Mouse (Mus musculus) spleen, postnatal 4 days (tissue): ENCODE results near the gene Akap11.

ENCODE experiments used
- DNase-seq, 2 experiments: peaks; one replicate each; pipeline ENCODE4 v3.0.0; 2022; ENCODE audit warnings: low spot score in 2 of 2

The Akap11 gene

DNA sequence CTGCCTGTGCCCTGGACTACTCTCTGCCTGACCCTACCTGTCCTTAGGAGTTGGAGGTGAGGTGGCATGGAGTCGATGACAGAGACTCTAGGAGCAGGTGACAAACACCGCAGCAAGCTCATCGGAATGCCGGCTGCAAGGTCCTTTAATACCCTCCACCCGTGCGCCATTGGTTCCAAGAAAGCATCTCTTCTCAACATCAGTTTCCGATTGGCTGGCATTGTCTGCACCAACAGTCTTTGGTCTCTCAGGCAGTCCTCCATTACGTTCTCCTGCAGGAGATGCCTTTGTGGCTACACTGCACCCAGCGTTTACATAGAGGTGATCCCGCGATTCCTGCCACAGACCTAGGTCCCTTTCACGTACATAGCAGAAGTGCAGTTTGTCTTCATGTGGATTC lies 88.6 kb downstream of the Akap11 start:
- no peak for DNase-seq

DNA sequence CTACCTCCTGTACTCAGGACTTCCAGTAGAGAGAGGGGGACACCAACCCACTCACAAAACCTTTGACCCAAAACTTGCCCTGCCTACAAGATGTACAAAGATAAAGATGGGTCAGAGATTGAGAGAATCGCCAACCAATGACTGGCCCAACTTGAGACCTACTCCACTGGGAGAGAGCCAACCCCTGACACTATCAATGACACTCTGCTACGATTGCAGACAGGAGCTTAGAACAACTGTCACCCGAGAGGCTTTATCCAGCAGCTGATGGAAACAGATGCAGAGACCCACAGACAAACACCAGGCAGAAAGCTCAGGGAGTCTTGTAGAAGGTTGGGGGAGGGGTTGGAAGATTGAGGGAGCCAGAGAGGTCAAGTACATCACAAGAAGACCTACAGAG lies 89.1 kb downstream of the Akap11 start:
- no peak for DNase-seq
